Mouse (Mus musculus): ENCODE data around the gene Slc39a11. TPM values are rescaled to one million over a fixed set of nuclear protein-coding genes. Genes with fewer than 3 reads are reported as not detected.
A peak's percentile ranks its signal among the peaks of the same experiment; 100 is the strongest.

Gene Slc39a11
- polyA plus RNA-seq, 1 experiment = 16.9 TPM

DNA sequence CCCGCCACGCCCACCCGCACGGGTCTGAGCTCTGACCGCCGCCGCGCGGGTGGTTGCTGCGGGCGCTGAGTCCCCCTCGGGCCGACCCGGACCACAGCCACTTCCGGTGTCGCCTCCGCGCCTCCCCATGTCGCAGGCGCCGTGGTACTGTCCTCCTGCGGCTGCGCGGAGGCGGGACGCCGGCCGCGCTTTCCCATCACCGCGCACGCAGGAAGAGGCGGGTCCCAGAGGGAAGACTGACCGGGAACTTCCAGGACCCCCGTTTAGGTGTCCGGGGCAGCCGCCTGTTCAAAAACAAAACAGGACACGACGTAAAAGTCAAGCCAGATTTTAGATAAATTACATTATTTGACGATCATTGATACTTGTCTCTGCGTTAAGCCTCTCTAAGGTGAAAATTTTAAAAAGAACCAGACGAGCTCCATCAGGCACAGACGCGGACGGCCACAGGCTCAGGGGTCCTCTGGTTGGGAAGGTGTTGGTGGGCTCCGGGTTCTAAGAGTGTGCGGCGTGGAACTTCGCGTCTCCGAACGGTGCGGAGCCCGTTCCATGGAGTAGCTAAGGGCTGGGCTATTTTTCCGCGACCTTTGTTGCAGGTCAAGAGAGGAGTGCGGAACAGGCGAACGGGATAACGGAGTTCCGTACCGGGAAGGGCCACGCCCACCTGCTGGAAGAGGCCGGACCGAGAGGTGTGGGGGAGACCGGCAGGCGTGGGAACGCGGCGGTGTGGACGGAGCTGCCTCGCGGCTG is 34.3 kb upstream of the Slc39a11 start, which contains the start of the genes Fam104a and D11Wsu47e:
TSS of gene Fam104a (minus strand) at position 199 of the 750 bp plus-strand sequence.
TSS of gene D11Wsu47e (plus strand) at position 456 of the 750 bp plus-strand sequence.
- WGBS = under 1% methylated on average over 70 of the region's 73 CpGs
- TF ChIP-seq CTCF (IDR thresholded peaks at IDR 0.05; ENCODE audit: insufficient read depth, low read length) (no peak), POLR2A (IDR thresholded peaks at IDR 0.05; ENCODE audit: borderline replicate concordance, extremely low read depth, low read depth, low read length) (peak; percentile 71; the same call in 1 of the 2 replicates)
- Histone ChIP-seq H3K4me1 (ENCODE audit: control insufficient read depth, insufficient read depth, low read length) (peaks cover 8% of the 10 kb centered on the region), H3K4me3 (replicated peaks; ENCODE audit: extremely low read depth, low read depth, low read length) (peak within 1 kb of the TSS; percentile 100)
- peak; percentile 93 for DNase-seq

DNA sequence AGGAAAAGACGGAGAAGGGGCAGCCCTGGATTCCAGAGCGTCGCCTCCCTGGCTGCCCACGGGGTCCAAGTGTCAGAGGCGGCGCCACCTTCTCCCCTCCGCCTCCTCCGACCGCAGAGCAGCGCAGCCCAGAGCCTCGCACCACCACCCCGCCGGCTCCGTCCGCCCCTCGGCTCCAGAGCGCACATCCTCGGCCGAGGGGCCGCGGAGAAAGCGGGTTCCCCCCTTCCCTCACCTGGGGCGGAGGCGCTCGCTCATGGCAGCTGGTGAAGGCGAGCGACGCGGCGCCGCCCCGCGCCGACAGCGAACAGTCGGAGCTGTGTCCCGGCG is 33.7 kb upstream of the Slc39a11 start:
- TF ChIP-seq POLR2A (IDR thresholded peaks at IDR 0.05; ENCODE audit: borderline replicate concordance, extremely low read depth, low read depth, low read length) (no peak), CTCF (IDR thresholded peaks at IDR 0.05; ENCODE audit: insufficient read depth, low read length) (no peak)
- under 1% methylated on average over 37 of the region's 38 CpGs for WGBS
- DNase-seq = no peak

DNA sequence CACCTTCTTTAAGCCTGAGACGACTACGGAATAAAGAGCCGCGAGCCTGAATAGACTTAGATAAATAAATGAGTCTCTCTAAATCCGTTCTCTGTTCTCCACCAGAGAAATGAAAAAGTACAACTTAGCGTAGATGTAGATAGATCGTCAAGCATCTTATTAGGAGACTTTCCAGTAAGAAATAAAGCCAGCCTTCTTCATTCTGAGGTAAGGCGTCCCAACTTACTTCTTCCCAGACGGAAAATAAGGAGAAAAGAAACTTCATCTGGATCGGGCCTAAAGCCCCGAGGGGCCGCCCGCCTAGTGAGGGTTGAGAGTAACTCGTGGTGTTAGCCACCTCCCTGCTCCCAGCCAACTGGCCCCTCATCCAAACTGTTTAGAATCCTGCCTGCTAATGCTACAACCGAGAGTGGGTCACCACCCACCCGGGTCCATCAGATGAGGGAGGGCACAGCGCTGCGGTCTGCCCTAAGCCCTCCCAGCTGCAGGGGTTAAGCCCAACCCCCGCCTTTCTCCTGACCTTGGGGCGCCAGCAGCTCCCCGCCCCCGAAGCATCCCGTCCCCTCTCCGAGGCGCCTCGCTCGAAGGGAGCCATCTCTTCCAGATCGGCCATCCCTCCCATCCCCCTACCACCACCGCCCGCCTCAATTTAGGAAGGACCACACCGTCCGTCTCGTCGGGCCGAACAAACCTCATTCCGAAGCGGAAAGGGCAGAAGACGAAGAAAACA is 33.2 kb upstream of the Slc39a11 start:
- peak; percentile 3; the same call in 1 of the 2 replicates for TF ChIP-seq POLR2A (IDR thresholded peaks at IDR 0.05; ENCODE audit: borderline replicate concordance, extremely low read depth, low read depth, low read length)
- TF ChIP-seq CTCF (IDR thresholded peaks at IDR 0.05; ENCODE audit: insufficient read depth, low read length) = no peak
- DNase-seq = peak; percentile 43
- peak overlapping the region; percentile 100 for H3K4me3 ChIP-seq (replicated peaks; ENCODE audit: extremely low read depth, low read depth, low read length)
- H3K4me1 ChIP-seq (ENCODE audit: control insufficient read depth, insufficient read depth, low read length) = peaks cover 11% of the 10 kb centered on the region
- 1% methylated on average over 38 of the region's 38 CpGs for WGBS

More for the DNA sequence above, 33.7 kb upstream of the Slc39a11 start:
- peak overlapping the region; percentile 100 for H3K4me3 ChIP-seq (replicated peaks; ENCODE audit: extremely low read depth, low read depth, low read length)
- H3K4me1 ChIP-seq (ENCODE audit: control insufficient read depth, insufficient read depth, low read length) = peaks cover 9% of the 10 kb centered on the region

DNA sequence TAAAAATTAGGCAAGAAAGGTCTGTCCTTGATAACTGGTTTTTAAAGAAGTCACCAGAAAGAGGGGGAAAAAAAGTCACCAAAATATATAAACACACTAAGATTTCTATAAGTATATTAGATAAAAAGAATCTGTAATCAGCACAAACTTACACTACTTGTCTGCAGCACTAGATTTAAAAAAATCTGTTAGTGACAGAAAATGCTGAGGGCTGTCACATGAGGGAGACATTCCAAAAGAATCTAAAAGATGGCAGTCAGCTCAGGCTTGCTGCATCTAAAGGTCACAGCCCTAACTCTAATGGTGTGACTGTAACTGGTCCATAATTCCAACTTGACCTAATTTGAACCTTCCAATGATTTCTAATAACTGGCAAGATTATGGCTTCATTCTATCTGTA is 32.1 kb upstream of the Slc39a11 start:
- peaks cover 11% of the 10 kb centered on the region for H3K4me1 ChIP-seq (ENCODE audit: control insufficient read depth, insufficient read depth, low read length)
- no peak overlapping the region for H3K4me3 ChIP-seq (replicated peaks; ENCODE audit: extremely low read depth, low read depth, low read length)
- DNase-seq = no peak
- no peak for TF ChIP-seq POLR2A (IDR thresholded peaks at IDR 0.05; ENCODE audit: borderline replicate concordance, extremely low read depth, low read depth, low read length)
- TF ChIP-seq CTCF (IDR thresholded peaks at IDR 0.05; ENCODE audit: insufficient read depth, low read length) = no peak

DNA sequence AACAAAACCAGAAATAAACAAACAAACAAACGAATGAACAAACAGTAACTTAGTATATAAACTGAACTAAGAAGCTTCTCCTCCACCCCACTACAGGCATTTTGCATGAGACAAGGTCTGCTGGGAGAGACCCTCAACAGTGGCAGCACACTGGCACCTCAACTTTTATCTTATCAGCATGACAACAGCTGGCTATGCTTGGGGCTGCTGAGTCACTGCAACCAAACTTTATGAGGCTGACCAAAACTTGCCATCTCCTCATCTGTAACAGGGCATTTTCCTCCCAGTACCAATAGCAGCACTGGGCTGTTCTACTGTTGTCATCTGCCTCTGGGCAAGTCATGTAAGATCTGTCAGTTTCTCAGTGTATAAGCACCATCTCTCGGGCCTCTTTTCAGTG is 31.1 kb upstream of the Slc39a11 start:
- no peak for DNase-seq
- Histone ChIP-seq H3K4me3 (replicated peaks; ENCODE audit: extremely low read depth, low read depth, low read length) (no peak overlapping the region), H3K4me1 (ENCODE audit: control insufficient read depth, insufficient read depth, low read length) (peaks cover 11% of the 10 kb centered on the region)
- TF ChIP-seq POLR2A (IDR thresholded peaks at IDR 0.05; ENCODE audit: borderline replicate concordance, extremely low read depth, low read depth, low read length) (no peak), CTCF (IDR thresholded peaks at IDR 0.05; ENCODE audit: insufficient read depth, low read length) (no peak)
- 70% methylated on average over 2 of the region's 2 CpGs for WGBS

DNA sequence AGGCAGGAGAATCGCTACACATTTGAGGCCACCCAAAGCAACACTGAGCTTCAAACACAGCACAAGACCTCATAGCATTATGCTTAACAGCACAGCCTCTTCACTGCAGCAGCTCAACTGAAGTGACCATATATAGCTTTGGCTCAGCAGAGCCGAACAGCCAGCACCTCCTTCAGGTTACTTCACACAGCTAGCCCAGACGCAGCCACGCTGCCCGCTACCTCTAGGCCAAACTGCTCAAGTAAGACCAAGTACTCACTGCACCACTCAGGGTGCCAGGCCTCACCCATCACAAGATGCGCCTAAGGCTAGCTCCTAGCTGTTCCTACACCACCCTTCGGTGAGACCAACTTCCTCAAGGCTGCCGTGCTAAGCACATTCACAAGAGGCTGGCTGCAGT is 28.5 kb upstream of the Slc39a11 start:
- TF ChIP-seq CTCF (IDR thresholded peaks at IDR 0.05; ENCODE audit: insufficient read depth, low read length) (no peak), POLR2A (IDR thresholded peaks at IDR 0.05; ENCODE audit: borderline replicate concordance, extremely low read depth, low read depth, low read length) (no peak)
- no peak for DNase-seq
- Histone ChIP-seq H3K4me3 (replicated peaks; ENCODE audit: extremely low read depth, low read depth, low read length) (no peak overlapping the region), H3K4me1 (ENCODE audit: control insufficient read depth, insufficient read depth, low read length) (peaks cover 8% of the 10 kb centered on the region)
- 68% methylated on average over 8 of the region's 8 CpGs for whole genome bisulfite sequencing

DNA sequence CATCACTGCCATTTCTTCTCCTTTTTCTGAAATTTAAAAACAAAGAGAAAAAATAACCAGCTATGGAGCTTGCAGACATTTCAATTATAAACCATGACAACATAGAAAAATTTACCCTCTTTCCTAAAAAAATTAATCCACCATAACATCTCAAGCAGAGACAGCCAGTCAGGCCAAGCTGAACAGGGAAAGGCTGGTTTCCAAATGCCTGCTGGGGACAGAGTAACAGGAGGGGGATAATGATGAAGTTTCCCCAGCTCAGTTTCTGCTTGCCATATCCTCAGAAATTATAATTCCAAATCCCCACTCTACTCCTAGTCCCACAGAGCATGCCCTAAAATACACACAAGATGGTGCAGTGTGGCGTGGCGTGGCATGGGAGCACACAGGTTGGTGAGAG is 27.5 kb upstream of the Slc39a11 start:
- no peak for TF ChIP-seq CTCF (IDR thresholded peaks at IDR 0.05; ENCODE audit: insufficient read depth, low read length)
- no peak for TF ChIP-seq POLR2A (IDR thresholded peaks at IDR 0.05; ENCODE audit: borderline replicate concordance, extremely low read depth, low read depth, low read length)
- WGBS = 92% methylated on average over 2 of the region's 2 CpGs
- Histone ChIP-seq H3K4me3 (replicated peaks; ENCODE audit: extremely low read depth, low read depth, low read length) (no peak overlapping the region), H3K4me1 (ENCODE audit: control insufficient read depth, insufficient read depth, low read length) (peaks cover 5% of the 10 kb centered on the region; the same call in 1 of the 2 replicates)
- no peak for DNase-seq

DNA sequence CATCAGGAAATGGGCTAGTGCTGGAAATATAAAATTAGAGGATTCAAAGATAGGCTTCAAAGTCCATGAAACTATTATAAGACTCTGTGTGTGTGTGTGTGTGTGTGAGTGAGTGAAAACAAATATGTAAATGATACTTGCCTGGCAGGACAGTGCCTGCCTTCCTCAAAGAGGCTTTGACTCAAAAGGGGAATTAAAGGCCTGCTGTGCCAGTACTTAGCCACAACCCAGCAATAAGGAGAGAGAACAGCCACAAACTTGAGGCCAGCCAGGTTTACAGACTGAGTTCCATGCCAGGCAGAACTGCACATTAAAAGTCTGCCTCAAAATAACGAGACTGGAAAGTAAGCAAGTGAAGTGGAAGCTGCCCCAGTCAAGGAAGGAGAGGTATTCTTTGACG is 27.0 kb upstream of the Slc39a11 start:
- no peak for TF ChIP-seq CTCF (IDR thresholded peaks at IDR 0.05; ENCODE audit: insufficient read depth, low read length)
- no peak for TF ChIP-seq POLR2A (IDR thresholded peaks at IDR 0.05; ENCODE audit: borderline replicate concordance, extremely low read depth, low read depth, low read length)
- DNase-seq = no peak
- no peak overlapping the region for H3K4me3 ChIP-seq (replicated peaks; ENCODE audit: extremely low read depth, low read depth, low read length)
- H3K4me1 ChIP-seq (ENCODE audit: control insufficient read depth, insufficient read depth, low read length) = peaks cover 5% of the 10 kb centered on the region; the same call in 1 of the 2 replicates
- 60% methylated on average over 2 of the region's 2 CpGs for WGBS

DNA sequence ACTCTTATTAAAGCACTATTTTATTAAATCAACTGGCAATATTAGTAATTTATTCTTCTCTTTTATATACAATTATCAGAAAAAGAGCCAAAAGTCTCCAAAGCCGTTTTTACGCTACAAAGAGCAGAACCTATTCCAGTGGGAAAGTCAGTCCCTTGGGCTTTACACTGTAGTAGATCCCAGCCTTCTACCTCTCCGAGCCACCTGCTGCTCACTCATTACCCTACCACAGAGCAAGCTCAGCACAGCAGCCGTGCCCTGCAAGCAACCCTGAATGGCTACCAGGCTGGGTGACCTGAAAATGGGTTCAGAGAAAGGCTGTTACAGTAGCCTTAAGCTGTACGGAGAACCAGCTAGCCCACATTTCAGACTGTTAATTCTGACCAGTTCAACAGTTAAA is 24.7 kb upstream of the Slc39a11 start:
- peaks cover 5% of the 10 kb centered on the region; the same call in 1 of the 2 replicates for H3K4me1 ChIP-seq (ENCODE audit: control insufficient read depth, insufficient read depth, low read length)
- no peak overlapping the region for H3K4me3 ChIP-seq (replicated peaks; ENCODE audit: extremely low read depth, low read depth, low read length)
- WGBS = 89% methylated on average over 5 of the region's 5 CpGs
- TF ChIP-seq POLR2A (IDR thresholded peaks at IDR 0.05; ENCODE audit: borderline replicate concordance, extremely low read depth, low read depth, low read length) (no peak), CTCF (IDR thresholded peaks at IDR 0.05; ENCODE audit: insufficient read depth, low read length) (no peak)
- DNase-seq = no peak
